In genomic region chr3:145705317-145705716, GRCm38 (mm10) we compare ENCODE assay signal across 11 mouse cellular contexts. TPM values are rescaled to one million over a fixed set of nuclear protein-coding genes. Genes with fewer than 3 reads are reported as not detected.
DNase-seq lines count a peak whose midpoint lies in the region; ATAC-seq and TF ChIP-seq lines count a peak whose summit lies in the region.
"Had no signal": no experiment of that assay in that cellular context is flagged by ENCODE, and none has a peak within 500 bp of the region (broad histone marks: within the 10 kb centered on the region; RNA-seq: fewer than 3 reads in every experiment).

No protein-coding gene starts in this region.

- H3K27me3 ChIP-seq in forebrain, embryonic 14.5 days (replicated peaks; ENCODE audit: control insufficient read depth, insufficient read depth, low read length), result no peaks in the 10 kb centered on the region
- H3K27me3 ChIP-seq: embryonic facial prominence, embryonic 13.5 days had no signal

- no peak for ATAC-seq in forebrain, embryonic 14.5 days
- ATAC-seq in megakaryocyte progenitor cell, adult 5-6 weeks (replicated peaks; ENCODE audit: poor library complexity), result no peak

- H3K36me3 ChIP-seq in forebrain, embryonic 14.5 days (ENCODE audit: control insufficient read depth, insufficient read depth, low read length), result no peaks in the 10 kb centered on the region
- H3K36me3 ChIP-seq: embryonic facial prominence, embryonic 13.5 days had no signal

- no peaks in the 10 kb centered on the region for H3K9me3 ChIP-seq in forebrain, embryonic 14.5 days (replicated peaks; ENCODE audit: control insufficient read depth, low read length)
- H3K9me3 ChIP-seq: embryonic facial prominence, embryonic 13.5 days had no signal

- H3K9ac ChIP-seq in forebrain, embryonic 14.5 days (ENCODE audit: low read length), result no peak overlapping the region
- H3K9ac ChIP-seq: embryonic facial prominence, embryonic 13.5 days; hindbrain, embryonic 14.5 days had no signal

- 84% methylated on average over 5 of the region's 5 CpGs for WGBS in forebrain, embryonic 14.5 days

- DNase-seq in left cerebral cortex, adult 2 months (ENCODE audit: extremely low spot score in 1 of 2, low spot score in 2 of 2), result peak; percentile 23 to 26
- DNase-seq in left cerebral cortex, postnatal 4 days, result no peak
- DNase-seq in Muller cell, postnatal 12 days (ENCODE audit: inconsistent ontology term), result peak; percentile 68
- DNase-seq in heart, adult 18-20 months, result peak; percentile 45 to 73
- peak; percentile 53 to 77 for DNase-seq in heart, postnatal 10 days
- DNase-seq in c-Kit-positive CD71-positive TER-119-positive erythroid progenitor cells, embryonic 14.5 days (ENCODE audit: low spot score), result no peak
- no peak for DNase-seq in forebrain, embryonic 14.5 days (ENCODE audit: low spot score)
- DNase-seq: cerebellum, postnatal 10 days had no signal

- no peak overlapping the region for H3K27ac ChIP-seq in left cerebral cortex, adult 2 months
- H3K27ac ChIP-seq in forebrain, embryonic 14.5 days (ENCODE audit: low read depth, low read length), result no peak overlapping the region
- H3K27ac ChIP-seq: embryonic facial prominence, embryonic 13.5 days; hindbrain, embryonic 14.5 days had no signal

- TF ChIP-seq CTCF in left cerebral cortex, adult 2 months (IDR thresholded peaks at IDR 0.05), result no peak

- no peak overlapping the region for H3K4me2 ChIP-seq in forebrain, embryonic 14.5 days (ENCODE audit: low read length)
- H3K4me2 ChIP-seq: embryonic facial prominence, embryonic 13.5 days; hindbrain, embryonic 14.5 days had no signal

- H3K4me1 ChIP-seq in forebrain, embryonic 14.5 days (ENCODE audit: control insufficient read depth, insufficient read depth, low read length), result no peaks in the 10 kb centered on the region

- no peak overlapping the region for H3K4me3 ChIP-seq in left cerebral cortex, adult 2 months
- no peak overlapping the region for H3K4me3 ChIP-seq in forebrain, embryonic 14.5 days (ENCODE audit: low read depth, low read length)
- H3K4me3 ChIP-seq: embryonic facial prominence, embryonic 13.5 days had no signal

- intact Hi-C loops in left cerebral cortex, adult 2 months (cut with DNase I), result loop anchor here (5.0 kb wide), 1 partner anchor 58 kb away; the partner anchor contains the start of gene Ccn1
- intact Hi-C loops in left cerebral cortex, postnatal 4 days (cut with DNase I), result no loop called here
- intact Hi-C loops in heart, postnatal 10 days (cut with DNase I), result loop anchor here (2.0 kb wide), 2 partner anchors 31 to 57 kb away; partner anchors contain the start of gene Ccn1

RNA-seq across cellular contexts. Expression of gene Ddah1, which starts 53.2 kb away (rescaled TPM):
- 10 to 100 TPM; 57.1 to 59.7 TPM for total RNA-seq in left cerebral cortex, adult 2 months (2021)
- total RNA-seq in left cerebral cortex, postnatal 4 days (2021), result 100 to 1,000 TPM in 1 of 2 experiments, 10 to 100 TPM in 1; 97.6 to 108 TPM
- total RNA-seq in heart, adult 18-20 months (2021), result 1 to 10 TPM; 6.4 to 8.2 TPM
- total RNA-seq in heart, postnatal 10 days (2021), result 10 to 100 TPM; 10.6 to 13.6 TPM
- polyA plus RNA-seq in forebrain, embryonic 14.5 days (2014; fragmentation: Nextera tagmentation; extraction: Ambion mirVana), result 129 and 147 TPM in 2 replicates
- total RNA-seq in megakaryocyte progenitor cell, adult 5-6 weeks (2015), result not detected in 2 replicates
- total RNA-seq in megakaryocyte progenitor cell, adult 5-6 weeks (2017), result not detected in 2 replicates

RNA-seq across cellular contexts. Expression of gene Ccn1, which starts 55.5 kb away (rescaled TPM):
- total RNA-seq in left cerebral cortex, adult 2 months (2021), result 10 to 100 TPM in 1 of 2 experiments, 1 to 10 TPM in 1; 7.8 to 12.6 TPM
- 1 to 10 TPM; 6.3 to 6.5 TPM for total RNA-seq in left cerebral cortex, postnatal 4 days (2021)
- 10 to 100 TPM; 77.5 to 83.7 TPM for total RNA-seq in heart, adult 18-20 months (2021)
- 10 to 100 TPM; 39.4 to 45.3 TPM for total RNA-seq in heart, postnatal 10 days (2021)
- polyA plus RNA-seq in forebrain, embryonic 14.5 days (2014; fragmentation: Nextera tagmentation; extraction: Ambion mirVana), result 14.6 and 16.4 TPM in 2 replicates
- not detected in 2 replicates for total RNA-seq in megakaryocyte progenitor cell, adult 5-6 weeks (2015)
- total RNA-seq in megakaryocyte progenitor cell, adult 5-6 weeks (2017), result not detected in 2 replicates

Comparison
In these comparisons a context has a peak if more than half of its experiments do, and no peak if none do; other contexts are left out.
1. DNase-seq: peak in left cerebral cortex, adult 2 months (2 of 2), Muller cell, postnatal 12 days (single experiment), heart, adult 18-20 months (2 of 2) and heart, postnatal 10 days (2 of 2); none in left cerebral cortex, postnatal 4 days (single experiment), c-Kit-positive CD71-positive TER-119-positive erythroid progenitor cells, embryonic 14.5 days (single experiment) and forebrain, embryonic 14.5 days (single experiment).
2. RNA of gene Ddah1, which starts 53.2 kb away (total RNA-seq): 97.6 to 108 TPM in left cerebral cortex, postnatal 4 days, 57.1 to 59.7 TPM in left cerebral cortex, adult 2 months, 10.6 to 13.6 TPM in heart, postnatal 10 days and 6.4 to 8.2 TPM in heart, adult 18-20 months; not detected in megakaryocyte progenitor cell, adult 5-6 weeks; every median in the first group is over 4 times any median in the second.
3. RNA of gene Ccn1, which starts 55.5 kb away (total RNA-seq): 77.5 to 83.7 TPM in heart, adult 18-20 months, 39.4 to 45.3 TPM in heart, postnatal 10 days, 7.8 to 12.6 TPM in left cerebral cortex, adult 2 months and 6.3 to 6.5 TPM in left cerebral cortex, postnatal 4 days; not detected in megakaryocyte progenitor cell, adult 5-6 weeks; every median in the first group is over 4 times any median in the second.